Mouse (Mus musculus) hindbrain, embryonic 16.5 days (tissue): ENCODE data around the gene Uhrf1bp1l. TPM values are rescaled to one million over a fixed set of nuclear protein-coding genes. Genes with fewer than 3 reads are reported as not detected.
A peak's percentile ranks its signal among the peaks of the same experiment; 100 is the strongest.

Experiments used
- ATAC-seq: fragments of 200-750 bp; cut with Nextera tagmentation; 2 replicates; pipeline ENCODE4 v1.8.0; 2017; ENCODE audit warnings: moderate TSS enrichment, moderate library complexity
- H3K27ac ChIP-seq: fragments of 300-500 bp; sonication (generic); 2 replicates; pipeline ENCODE4 v1.5.1; 2014; ENCODE audit warnings: low read depth, mild to moderate bottlenecking, control low read depth, low read length, moderate library complexity
- H3K27me3 ChIP-seq: fragments of 300-500 bp; sonication (generic); replicated peaks from 2 replicates; pipeline ENCODE4 v1.6.1; 2014; ENCODE audit warnings: low read length; ENCODE audit not compliant: control insufficient read depth, insufficient read depth
- H3K36me3 ChIP-seq: fragments of 300-500 bp; sonication (generic); 2 replicates; pipeline ENCODE4 v1.6.1; 2014; ENCODE audit warnings: mild to moderate bottlenecking, low read length, moderate library complexity, mixed read lengths; ENCODE audit not compliant: control insufficient read depth, insufficient read depth
- H3K4me1 ChIP-seq: fragments of 300-500 bp; sonication (generic); 2 replicates; pipeline ENCODE4 v1.6.1; 2014; ENCODE audit warnings: low read depth, low read length; ENCODE audit not compliant: control insufficient read depth, insufficient read depth
- H3K4me2 ChIP-seq: fragments of 300-500 bp; sonication (generic); 2 replicates; pipeline ENCODE4 v1.6.1; 2014; ENCODE audit warnings: mild to moderate bottlenecking, low read length, control low read depth, moderate library complexity
- H3K4me3 ChIP-seq: fragments of 300-500 bp; sonication (generic); 2 replicates; pipeline ENCODE4 v1.5.1; 2014; ENCODE audit warnings: mild to moderate bottlenecking, low read length, control low read depth, moderate library complexity
- H3K9ac ChIP-seq: fragments of 300-500 bp; sonication (generic); 2 replicates; pipeline ENCODE4 v1.6.1; 2014; ENCODE audit warnings: low read depth, mild to moderate bottlenecking, control low read depth, low read length, moderate library complexity
- H3K9me3 ChIP-seq: fragments of 300-500 bp; sonication (generic); 2 replicates; pipeline ENCODE4 v1.6.1; 2014; ENCODE audit warnings: mild to moderate bottlenecking, low read length, moderate library complexity; ENCODE audit not compliant: control insufficient read depth
- WGBS: fragments of 180-500 bp; shearing (Covaris S2); extraction: QIAGEN DNeasy Blood & Tissue Kit; methylation state at CpG from one replicate; pipeline ENCODE4 v1.1.7; 2014; 5-methylcytosine and 5-hydroxymethylcytosine counted together
- polyA plus RNA-seq: library from polyadenylated mRNA; unstranded; fragments of >200 nt; fragmentation: Nextera tagmentation; extraction: Ambion mirVana; gene quantifications from 2 replicates; pipeline ENCODE4 v1.2.1, GENCODE M21; 2015

Gene Uhrf1bp1l
- polyA plus RNA-seq, 1 experiment from 2014 or later, result 29.9 TPM

DNA sequence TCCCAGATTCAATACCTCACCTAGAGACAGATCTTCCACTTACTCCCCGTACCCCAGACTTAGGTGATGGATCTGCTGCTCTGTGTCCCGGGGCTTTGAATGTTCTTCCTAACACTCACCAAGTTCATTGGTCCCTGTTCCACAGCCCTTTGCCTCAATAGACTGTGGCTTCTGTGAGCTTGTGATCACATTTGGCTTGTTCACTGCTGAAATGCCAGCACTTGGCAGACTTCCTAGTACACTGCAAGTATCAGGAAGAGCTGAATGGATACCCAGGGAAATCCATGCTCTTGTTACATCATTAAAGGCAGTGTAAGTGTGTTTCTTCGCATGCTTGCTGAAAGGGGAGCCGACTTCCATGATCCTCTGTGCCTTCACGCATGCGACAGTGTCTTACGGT, 111.5 kb downstream of the Uhrf1bp1l start:
- H3K9me3 ChIP-seq, result no peaks in the 10 kb centered on the region
- ATAC-seq, result 0 out of 2 replicates have a peak, but pooled peaks have one; percentile 34

DNA sequence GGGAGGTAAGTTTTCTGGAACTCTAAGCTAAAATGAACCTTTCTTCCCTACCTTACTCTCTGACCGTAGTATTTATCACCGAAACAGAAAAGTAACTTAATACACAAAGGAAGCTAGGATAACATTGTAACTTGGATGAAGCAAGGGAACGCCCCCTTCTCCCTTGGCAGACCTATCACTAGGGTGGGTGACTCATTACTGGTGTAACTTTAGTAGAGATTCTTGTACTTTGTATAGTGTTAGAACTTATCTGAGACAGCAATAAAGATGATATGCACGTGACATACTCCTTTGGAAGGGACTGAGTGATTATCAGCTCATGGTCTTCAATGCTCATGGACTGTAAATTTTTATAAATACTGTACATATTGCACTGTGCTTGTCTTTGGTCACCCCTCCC, 123.4 kb downstream of the Uhrf1bp1l start:
- Histone ChIP-seq H3K27ac (no peak overlapping the region), H3K9me3 (no peaks in the 10 kb centered on the region), H3K4me2 (no peak overlapping the region), H3K4me1 (peaks cover 5% of the 10 kb centered on the region; the same call in 1 of the 2 replicates), H3K27me3 (no peaks in the 10 kb centered on the region), H3K9ac (no peak overlapping the region), H3K4me3 (no peak overlapping the region), H3K36me3 (no peaks in the 10 kb centered on the region)
- 90% methylated on average over 4 of the region's 4 CpGs for WGBS
- no peak for ATAC-seq

More for the DNA sequence above, 111.5 kb downstream of the Uhrf1bp1l start:
- no peak overlapping the region for H3K27ac ChIP-seq
- 82% methylated on average over 7 of the region's 7 CpGs for WGBS
- no peaks in the 10 kb centered on the region for H3K4me1 ChIP-seq
- no peaks in the 10 kb centered on the region for H3K27me3 ChIP-seq
- no peak overlapping the region for H3K9ac ChIP-seq
- no peak overlapping the region for H3K4me3 ChIP-seq
- H3K36me3 ChIP-seq, result no peaks in the 10 kb centered on the region
- H3K4me2 ChIP-seq, result no peak overlapping the region

DNA sequence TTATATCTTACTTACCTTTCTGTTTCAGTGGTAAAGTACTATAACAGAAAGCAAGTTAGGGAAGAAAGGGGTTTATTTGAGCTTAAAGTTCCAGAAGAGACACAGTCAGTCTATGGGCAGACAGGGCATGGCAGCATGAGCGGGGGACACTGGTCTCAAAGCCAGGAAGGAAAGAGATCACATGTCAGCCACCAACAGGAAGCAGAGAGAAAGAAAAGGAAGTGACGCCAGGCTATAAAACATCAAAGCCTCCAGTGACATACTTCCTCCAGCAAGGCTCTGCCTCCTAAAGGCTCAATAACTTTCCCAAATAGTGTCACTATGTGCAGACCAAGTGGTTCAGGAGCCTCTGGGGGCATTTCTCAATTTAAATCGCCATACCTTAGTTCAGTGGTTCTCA, 124.0 kb downstream of the Uhrf1bp1l start:
- Histone ChIP-seq H3K9me3 (no peaks in the 10 kb centered on the region), H3K4me1 (peaks cover 5% of the 10 kb centered on the region; the same call in 1 of the 2 replicates), H3K27ac (no peak overlapping the region), H3K4me2 (no peak overlapping the region), H3K9ac (no peak overlapping the region), H3K27me3 (no peaks in the 10 kb centered on the region), H3K36me3 (no peaks in the 10 kb centered on the region), H3K4me3 (no peak overlapping the region)
- 82% methylated on average over 3 of the region's 3 CpGs for WGBS
- ATAC-seq, result no peak

Other genes starting within 250 kb of the Uhrf1bp1l start
- gene Nr1h4, start 211.4 kb upstream of the Uhrf1bp1l start, polyA plus RNA-seq, result 0.15 TPM in 1 of 2 replicates, not detected in the other
- gene Slc17a8, start 123.7 kb upstream of the Uhrf1bp1l start, polyA plus RNA-seq, result 3.2 and 4.4 TPM in 2 replicates
- 6.9 and 7.0 TPM in 2 replicates for gene Scyl2, start 58.7 kb upstream of the Uhrf1bp1l start, polyA plus RNA-seq
- gene Actr6, start 12.7 kb upstream of the Uhrf1bp1l start, polyA plus RNA-seq, result 46.5 and 60.1 TPM in 2 replicates
- gene Anks1b, start 128.5 kb downstream of the Uhrf1bp1l start, polyA plus RNA-seq, result 78.3 and 84.2 TPM in 2 replicates